Mouse (Mus musculus) limb, embryonic 15.5 days (tissue): ENCODE results near the gene Cd47. TPM values are rescaled to one million over a fixed set of nuclear protein-coding genes. Genes with fewer than 3 reads are reported as not detected.

Experiments
- ATAC-seq: fragments of 200-750 bp; cut with Nextera tagmentation; 2 replicates; pipeline ENCODE4 v1.8.0; 2017; ENCODE audit warnings: low read depth, moderate TSS enrichment; ENCODE audit not compliant: insufficient number of reproducible peaks, low FRiP score, low TSS enrichment
- H3K27ac ChIP-seq: fragments of 300-500 bp; sonication (generic); 2 replicates; pipeline ENCODE4 v1.5.1; 2015; ENCODE audit warnings: moderate library complexity, mild to moderate bottlenecking, inconsistent platforms
- H3K27me3 ChIP-seq: fragments of 300-500 bp; sonication (generic); 2 replicates; pipeline ENCODE4 v1.6.1; 2015; ENCODE audit warnings: inconsistent platforms
- H3K36me3 ChIP-seq: fragments of 300-500 bp; sonication (generic); 2 replicates; pipeline ENCODE4 v1.6.1; 2015; ENCODE audit warnings: inconsistent platforms
- H3K4me1 ChIP-seq: fragments of 300-500 bp; sonication (generic); 2 replicates; pipeline ENCODE4 v1.6.1; 2015; ENCODE audit warnings: inconsistent platforms
- H3K4me2 ChIP-seq: fragments of 300-500 bp; sonication (generic); 2 replicates; pipeline ENCODE4 v1.6.1; 2015; ENCODE audit warnings: mild to moderate bottlenecking, inconsistent platforms
- H3K4me3 ChIP-seq: fragments of 300-500 bp; sonication (generic); 2 replicates; pipeline ENCODE4 v1.5.1; 2015; ENCODE audit warnings: mild to moderate bottlenecking, inconsistent platforms
- H3K9ac ChIP-seq: fragments of 300-500 bp; sonication (generic); 2 replicates; pipeline ENCODE4 v1.6.1; 2015; ENCODE audit warnings: inconsistent platforms
- H3K9me3 ChIP-seq: fragments of 300-500 bp; sonication (generic); 2 replicates; pipeline ENCODE4 v1.6.1; 2016; ENCODE audit warnings: inconsistent platforms
- WGBS: fragments of 180-500 bp; shearing (Covaris S2); methylation state at CpG from one replicate; pipeline ENCODE4 v1.1.7; 2015; 5-methylcytosine and 5-hydroxymethylcytosine counted together
- polyA plus RNA-seq: library from polyadenylated mRNA; unstranded; fragments of >200 nt; fragmentation: Nextera tagmentation; extraction: Ambion mirVana; gene quantifications from 2 replicates; pipeline ENCODE4 v1.2.1, GENCODE M21; 2015

The Cd47 gene
- polyA plus RNA-seq, 1 experiment from 2014 or later = 103 TPM

DNA sequence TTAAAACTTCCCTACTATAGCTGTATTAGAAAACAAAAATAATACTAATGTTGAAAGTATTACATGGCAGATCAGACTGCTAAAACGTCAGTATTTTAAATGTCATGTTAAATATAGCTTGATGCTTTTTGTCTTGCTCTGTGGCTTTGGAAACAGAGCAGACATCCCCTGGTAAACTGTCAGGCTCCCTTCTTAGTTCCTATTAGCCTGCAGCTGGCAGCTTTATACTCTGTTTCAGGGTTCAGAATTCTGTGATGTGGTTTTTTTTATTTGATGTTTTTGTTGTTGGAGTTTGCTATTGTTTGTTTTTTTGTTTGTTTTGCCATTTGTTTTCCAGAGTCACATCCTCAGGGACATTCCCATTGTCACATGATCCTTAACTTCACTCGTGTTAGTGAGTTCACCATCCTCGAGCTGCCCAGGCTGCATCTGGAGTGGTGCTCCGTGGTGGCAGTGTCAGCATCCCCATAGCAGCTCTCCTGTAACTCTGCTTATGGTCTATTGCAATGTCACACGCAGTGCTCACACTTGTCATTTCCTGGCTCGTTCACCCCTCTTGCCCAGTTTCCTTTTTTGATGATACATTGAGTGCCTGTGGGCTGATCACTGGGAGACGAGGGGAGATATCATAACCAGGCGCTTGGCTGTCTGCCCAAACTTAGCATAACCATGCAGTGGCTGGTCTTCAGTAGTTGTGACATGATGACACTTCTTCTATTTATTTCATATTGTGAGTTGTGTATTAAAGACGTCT lies 87.7 kb downstream of the Cd47 start:
- Histone ChIP-seq H3K4me2 (no peak overlapping the region), H3K4me1 (no peaks in the 10 kb centered on the region), H3K27ac (no peak overlapping the region), H3K36me3 (peaks cover 16% of the 10 kb centered on the region), H3K27me3 (no peaks in the 10 kb centered on the region), H3K4me3 (no peak overlapping the region), H3K9ac (no peak overlapping the region), H3K9me3 (no peaks in the 10 kb centered on the region)
- no peak for ATAC-seq
- WGBS = 61% methylated on average over 9 of the region's 9 CpGs

GRCm38 (mm10) chr16:49889031-49889655 lies 88.8 kb downstream of the Cd47 start:
- H3K36me3 ChIP-seq = peaks cover 16% of the 10 kb centered on the region
- no peaks in the 10 kb centered on the region for H3K27me3 ChIP-seq
- H3K4me1 ChIP-seq = no peaks in the 10 kb centered on the region
- H3K4me3 ChIP-seq = no peak overlapping the region
- no peaks in the 10 kb centered on the region for H3K9me3 ChIP-seq
- no peak overlapping the region for H3K9ac ChIP-seq
- no peak overlapping the region for H3K4me2 ChIP-seq
- H3K27ac ChIP-seq = no peak overlapping the region
- ATAC-seq = no peak
- 71% methylated on average over 2 of the region's 2 CpGs for WGBS

DNA sequence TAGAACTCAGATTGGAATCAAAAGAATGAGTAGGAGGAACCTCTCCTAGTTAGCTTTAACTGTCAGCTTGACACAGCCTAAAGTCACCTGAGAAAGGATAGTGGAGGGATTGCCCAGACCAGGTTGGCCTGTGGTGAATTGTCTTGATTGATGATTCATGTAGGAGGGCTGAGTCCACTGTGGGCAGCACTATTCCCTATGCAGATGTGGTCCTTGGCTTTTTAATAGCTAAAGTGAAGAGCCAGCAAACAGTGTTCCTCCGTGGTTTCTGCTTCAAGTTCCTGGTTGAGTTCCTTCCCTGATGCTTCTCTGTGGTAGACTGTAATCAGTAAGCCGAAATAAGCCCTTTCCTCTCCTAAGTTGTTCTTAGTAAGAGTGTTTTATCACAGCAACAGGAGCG lies 91.9 kb downstream of the Cd47 start:
- Histone ChIP-seq H3K9ac (no peak overlapping the region), H3K4me2 (no peak overlapping the region), H3K27ac (no peak overlapping the region), H3K36me3 (peaks cover 18% of the 10 kb centered on the region; the same call in 1 of the 2 replicates), H3K4me3 (no peak overlapping the region), H3K4me1 (0 out of 2 replicates have a peak, but pooled peaks cover 5% of the 10 kb centered on the region), H3K9me3 (no peaks in the 10 kb centered on the region), H3K27me3 (no peaks in the 10 kb centered on the region)
- 95% methylated on average over 3 of the region's 3 CpGs for WGBS
- ATAC-seq = no peak

- H3K4me1 ChIP-seq = 0 out of 2 replicates have a peak, but pooled peaks cover 5% of the 10 kb centered on the region
- H3K4me2 ChIP-seq = no peak overlapping the region
- H3K27ac ChIP-seq = no peak overlapping the region
- no peaks in the 10 kb centered on the region for H3K9me3 ChIP-seq
- no peak overlapping the region for H3K4me3 ChIP-seq
- peaks cover 18% of the 10 kb centered on the region; the same call in 1 of the 2 replicates for H3K36me3 ChIP-seq
- no peak overlapping the region for H3K9ac ChIP-seq
- no peaks in the 10 kb centered on the region for H3K27me3 ChIP-seq
- WGBS = 76% methylated on average over 2 of the region's 2 CpGs
- no peak for ATAC-seq
These were observed 92.6 kb downstream of the Cd47 start for GRCm38 (mm10) chr16:49892945-49893344.

GRCm38 (mm10) chr16:49894624-49895023 lies 94.3 kb downstream of the Cd47 start:
- Histone ChIP-seq H3K36me3 (peaks cover 26% of the 10 kb centered on the region; the same call in 1 of the 2 replicates), H3K4me2 (no peak overlapping the region), H3K27me3 (no peaks in the 10 kb centered on the region), H3K9me3 (no peaks in the 10 kb centered on the region), H3K4me1 (0 out of 2 replicates have a peak, but pooled peaks cover 5% of the 10 kb centered on the region), H3K27ac (no peak overlapping the region), H3K9ac (no peak overlapping the region), H3K4me3 (no peak overlapping the region)
- 60% methylated on average over 4 of the region's 4 CpGs for WGBS
- ATAC-seq = no peak

- H3K4me2 ChIP-seq = no peak overlapping the region
- H3K36me3 ChIP-seq = peaks cover 29% of the 10 kb centered on the region; the same call in 1 of the 2 replicates
- H3K9ac ChIP-seq = no peak overlapping the region
- no peaks in the 10 kb centered on the region for H3K27me3 ChIP-seq
- no peak for ATAC-seq
- H3K27ac ChIP-seq = no peak overlapping the region
- H3K4me3 ChIP-seq = no peak overlapping the region
- WGBS = 78% methylated on average over 8 of the region's 8 CpGs
- H3K4me1 ChIP-seq = 0 out of 2 replicates have a peak, but pooled peaks cover 5% of the 10 kb centered on the region
- H3K9me3 ChIP-seq = no peaks in the 10 kb centered on the region
These were observed 95.8 kb downstream of the Cd47 start for GRCm38 (mm10) chr16:49896132-49896531.

DNA sequence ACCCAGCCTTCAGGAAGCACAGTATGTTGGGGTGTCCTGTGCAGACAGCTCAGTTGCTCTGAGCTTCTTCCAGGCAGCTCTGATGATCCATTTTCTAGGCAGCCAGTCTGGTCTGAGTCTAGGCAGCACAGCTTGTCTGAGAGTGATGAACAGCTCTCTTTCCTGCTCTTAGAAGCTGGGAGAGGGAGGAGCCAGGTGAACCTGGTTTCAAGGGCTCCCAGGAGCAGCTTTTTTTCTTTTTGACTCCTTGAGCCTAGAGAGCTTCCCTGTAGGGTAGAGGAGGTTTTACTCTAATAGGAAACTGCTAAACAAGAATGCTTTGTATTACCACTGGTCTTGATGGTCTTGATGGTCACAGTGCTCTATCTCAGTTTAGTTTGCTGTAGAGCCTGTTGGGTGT lies 101.1 kb downstream of the Cd47 start:
- H3K9me3 ChIP-seq = no peaks in the 10 kb centered on the region
- H3K9ac ChIP-seq = no peak overlapping the region
- H3K27ac ChIP-seq = no peak overlapping the region
- no peaks in the 10 kb centered on the region for H3K27me3 ChIP-seq
- no peak for ATAC-seq
- H3K4me1 ChIP-seq = peaks cover 16% of the 10 kb centered on the region
- no peak overlapping the region for H3K4me3 ChIP-seq
- peaks cover 26% of the 10 kb centered on the region; the same call in 1 of the 2 replicates for H3K36me3 ChIP-seq
- no peak overlapping the region for H3K4me2 ChIP-seq

GRCm38 (mm10) chr16:49902083-49902482 lies 101.8 kb downstream of the Cd47 start:
- 93% methylated on average over 5 of the region's 5 CpGs for WGBS
- Histone ChIP-seq H3K36me3 (peaks cover 20% of the 10 kb centered on the region; the same call in 1 of the 2 replicates), H3K4me2 (no peak overlapping the region), H3K9ac (no peak overlapping the region), H3K27me3 (no peaks in the 10 kb centered on the region), H3K4me1 (peaks cover 16% of the 10 kb centered on the region), H3K27ac (no peak overlapping the region), H3K4me3 (no peak overlapping the region), H3K9me3 (no peaks in the 10 kb centered on the region)
- no peak for ATAC-seq

- H3K27me3 ChIP-seq = no peaks in the 10 kb centered on the region
- H3K4me1 ChIP-seq = peaks cover 18% of the 10 kb centered on the region
- H3K9me3 ChIP-seq = no peaks in the 10 kb centered on the region
- WGBS = 83% methylated on average over 10 of the region's 10 CpGs
- H3K4me2 ChIP-seq = no peak overlapping the region
- H3K9ac ChIP-seq = no peak overlapping the region
- peak overlapping the region; percentile 85; the same call in 1 of the 2 replicates for H3K27ac ChIP-seq
- no peak for ATAC-seq
- no peak overlapping the region for H3K4me3 ChIP-seq
- H3K36me3 ChIP-seq = peaks cover 11% of the 10 kb centered on the region; the same call in 1 of the 2 replicates
These were observed 104.1 kb downstream of the Cd47 start for GRCm38 (mm10) chr16:49904248-49904930.

DNA sequence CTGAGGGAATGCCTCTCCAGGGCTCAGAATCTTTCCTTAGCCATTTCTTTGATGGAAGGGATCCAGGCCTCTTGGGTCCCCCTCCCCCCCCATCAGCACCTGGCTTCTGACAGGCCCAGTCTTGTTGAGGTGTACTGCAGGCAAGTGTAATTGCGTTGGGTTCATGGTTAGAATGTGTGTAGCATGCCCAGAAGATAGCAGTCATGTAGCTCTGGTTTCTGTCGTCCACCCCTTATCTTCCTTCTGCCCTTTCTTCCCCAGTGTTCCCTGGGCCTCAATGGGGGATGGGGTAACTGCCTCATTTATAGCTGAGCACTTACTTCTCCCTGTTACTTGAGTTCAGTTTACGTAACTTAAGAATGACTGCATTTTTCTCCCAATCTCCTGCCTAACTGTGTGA lies 104.7 kb downstream of the Cd47 start:
- 26% methylated on average over 3 of the region's 3 CpGs for WGBS
- Histone ChIP-seq H3K9ac (no peak overlapping the region), H3K4me2 (peak overlapping the region; percentile 7; the same call in 1 of the 2 replicates), H3K9me3 (no peaks in the 10 kb centered on the region), H3K27me3 (no peaks in the 10 kb centered on the region), H3K4me1 (peaks cover 18% of the 10 kb centered on the region), H3K27ac (peak overlapping the region; percentile 85), H3K4me3 (no peak overlapping the region), H3K36me3 (peaks cover 10% of the 10 kb centered on the region; the same call in 1 of the 2 replicates)
- no peak for ATAC-seq

- Histone ChIP-seq H3K9ac (no peak overlapping the region), H3K4me1 (peaks cover 18% of the 10 kb centered on the region), H3K27me3 (no peaks in the 10 kb centered on the region), H3K4me3 (no peak overlapping the region), H3K9me3 (no peaks in the 10 kb centered on the region), H3K36me3 (peaks cover 10% of the 10 kb centered on the region; the same call in 1 of the 2 replicates), H3K27ac (peak overlapping the region; percentile 85), H3K4me2 (peak overlapping the region; percentile 7; the same call in 1 of the 2 replicates)
- peak; percentile 85 for ATAC-seq
- 14% methylated on average over 8 of the region's 8 CpGs for WGBS
These were observed 105.3 kb downstream of the Cd47 start for GRCm38 (mm10) chr16:49905601-49906001.
